Mouse (Mus musculus): Measurements from ENCODE around the gene Fabp2. TPM values are rescaled to one million over a fixed set of nuclear protein-coding genes. Genes with fewer than 3 reads are reported as not detected.

Fabp2 gene
- total and polyA plus RNA-seq, 2 experiments from 2014 or later: not detected

- H3K4me1 ChIP-seq (ENCODE audit: control insufficient read depth, insufficient read depth): no peaks in the 10 kb centered on the region
- no peaks in the 10 kb centered on the region for H3K9me3 ChIP-seq (replicated peaks; ENCODE audit: control insufficient read depth, low read length)
- H3K36me3 ChIP-seq (replicated peaks; ENCODE audit: control insufficient read depth, insufficient read depth, low read length): no peaks in the 10 kb centered on the region
- no peak overlapping the region for H3K4me2 ChIP-seq (ENCODE audit: low read depth, low read length)
- no peak overlapping the region for H3K9ac ChIP-seq (replicated peaks; ENCODE audit: low read depth, low read length)
- H3K27ac ChIP-seq (ENCODE audit: low read depth): no peak overlapping the region
- H3K27me3 ChIP-seq (ENCODE audit: control insufficient read depth, insufficient read depth, low read length): no peaks in the 10 kb centered on the region
- DNase-seq (ENCODE audit: low spot score) (no peak), ATAC-seq (ENCODE audit: insufficient read depth, low read depth) (no peak)
- WGBS: 81% methylated on average over 2 of the region's 2 CpGs
- no peak overlapping the region for H3K4me3 ChIP-seq (ENCODE audit: low read depth, low read length)
- no peak for TF ChIP-seq EP300 (IDR thresholded peaks at IDR 0.05; ENCODE audit: low read depth)
- no peak for TF ChIP-seq CTCF (IDR thresholded peaks at IDR 0.05; ENCODE audit: low read depth)
Observed at GRCm38 (mm10) chr3:122907841-122908240, 13.0 kb downstream of the Fabp2 start.

DNA sequence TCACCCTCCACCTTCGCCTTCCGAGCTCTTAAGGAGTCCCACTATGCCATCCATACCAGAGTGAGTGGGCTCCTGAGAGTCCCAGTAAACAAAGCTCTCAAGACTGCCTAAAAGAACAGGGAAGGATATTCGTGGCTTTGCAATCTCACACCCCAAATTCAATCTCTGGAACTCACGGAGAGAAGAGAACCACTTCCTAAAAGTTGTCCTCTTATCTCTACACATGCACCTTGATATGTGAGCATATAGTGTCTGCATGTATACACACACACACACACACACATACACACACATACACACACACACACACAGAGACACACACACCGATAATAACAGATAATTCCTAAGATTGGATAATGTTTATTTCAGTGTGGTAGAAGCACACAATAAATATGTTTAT lies 20.6 kb downstream of the Fabp2 start:
- DNase-seq (ENCODE audit: low spot score) (no peak), ATAC-seq (ENCODE audit: insufficient read depth, low read depth) (no peak)
- Histone ChIP-seq H3K27me3 (ENCODE audit: control insufficient read depth, insufficient read depth, low read length) (no peaks in the 10 kb centered on the region), H3K36me3 (replicated peaks; ENCODE audit: control insufficient read depth, insufficient read depth, low read length) (no peaks in the 10 kb centered on the region), H3K27ac (ENCODE audit: low read depth) (no peak overlapping the region), H3K4me3 (ENCODE audit: low read depth, low read length) (no peak overlapping the region), H3K9me3 (replicated peaks; ENCODE audit: control insufficient read depth, low read length) (no peaks in the 10 kb centered on the region), H3K9ac (replicated peaks; ENCODE audit: low read depth, low read length) (no peak overlapping the region), H3K4me2 (ENCODE audit: low read depth, low read length) (no peak overlapping the region), H3K4me1 (ENCODE audit: control insufficient read depth, insufficient read depth) (no peaks in the 10 kb centered on the region)
- TF ChIP-seq EP300 (IDR thresholded peaks at IDR 0.05; ENCODE audit: low read depth) (no peak), CTCF (IDR thresholded peaks at IDR 0.05; ENCODE audit: low read depth) (no peak)
- WGBS: 71% methylated on average over 5 of the region's 5 CpGs

- no peak for ATAC-seq (ENCODE audit: insufficient read depth, low read depth)
- no peak overlapping the region for H3K9ac ChIP-seq (replicated peaks; ENCODE audit: low read depth, low read length)
- H3K4me3 ChIP-seq (ENCODE audit: low read depth, low read length): no peak overlapping the region
- WGBS: 72% methylated on average over 6 of the region's 6 CpGs
- H3K9me3 ChIP-seq (replicated peaks; ENCODE audit: control insufficient read depth, low read length): no peaks in the 10 kb centered on the region
- DNase-seq (ENCODE audit: low spot score): no peak
- no peak overlapping the region for H3K4me2 ChIP-seq (ENCODE audit: low read depth, low read length)
- H3K27me3 ChIP-seq (ENCODE audit: control insufficient read depth, insufficient read depth, low read length): no peaks in the 10 kb centered on the region
- H3K27ac ChIP-seq (ENCODE audit: low read depth): no peak overlapping the region
- TF ChIP-seq EP300 (IDR thresholded peaks at IDR 0.05; ENCODE audit: low read depth) (no peak), CTCF (IDR thresholded peaks at IDR 0.05; ENCODE audit: low read depth) (no peak)
- H3K4me1 ChIP-seq (ENCODE audit: control insufficient read depth, insufficient read depth): no peaks in the 10 kb centered on the region
- H3K36me3 ChIP-seq (replicated peaks; ENCODE audit: control insufficient read depth, insufficient read depth, low read length): no peaks in the 10 kb centered on the region
Observed at GRCm38 (mm10) chr3:122916191-122916680, 21.4 kb downstream of the Fabp2 start.

- Histone ChIP-seq H3K9me3 (replicated peaks; ENCODE audit: control insufficient read depth, low read length) (no peaks in the 10 kb centered on the region), H3K4me2 (ENCODE audit: low read depth, low read length) (no peak overlapping the region), H3K4me1 (ENCODE audit: control insufficient read depth, insufficient read depth) (no peaks in the 10 kb centered on the region), H3K4me3 (ENCODE audit: low read depth, low read length) (no peak overlapping the region), H3K27me3 (ENCODE audit: control insufficient read depth, insufficient read depth, low read length) (no peaks in the 10 kb centered on the region), H3K36me3 (replicated peaks; ENCODE audit: control insufficient read depth, insufficient read depth, low read length) (no peaks in the 10 kb centered on the region), H3K27ac (ENCODE audit: low read depth) (no peak overlapping the region), H3K9ac (replicated peaks; ENCODE audit: low read depth, low read length) (no peak overlapping the region)
- TF ChIP-seq CTCF (IDR thresholded peaks at IDR 0.05; ENCODE audit: low read depth) (no peak), EP300 (IDR thresholded peaks at IDR 0.05; ENCODE audit: low read depth) (no peak)
- ATAC-seq (ENCODE audit: insufficient read depth, low read depth) (no peak), DNase-seq (ENCODE audit: low spot score) (no peak)
- WGBS: 57% methylated on average over 2 of the region's 2 CpGs
Observed at GRCm38 (mm10) chr3:122918672-122919071, 23.8 kb downstream of the Fabp2 start.

DNA sequence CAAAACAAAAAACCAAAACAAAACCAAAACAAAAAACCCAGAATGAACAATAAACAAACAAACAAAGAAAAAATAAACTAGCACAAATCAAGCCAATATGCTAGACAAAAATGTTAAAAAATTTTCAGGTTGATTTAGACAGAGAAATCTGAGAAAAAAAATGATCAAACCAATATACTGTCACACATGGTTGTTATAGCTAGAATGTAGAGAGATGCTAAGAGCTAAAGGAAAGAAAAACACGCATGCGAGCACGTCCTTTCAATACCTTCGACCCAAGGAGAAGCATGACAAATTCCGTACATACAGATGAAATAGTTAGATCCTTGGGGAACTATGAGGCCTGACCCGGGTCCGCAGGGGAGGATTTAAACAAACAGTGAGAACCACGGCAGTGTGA lies 24.4 kb downstream of the Fabp2 start, which contains the start of gene Gm10959:
Gm10959 (minus strand) TSS at position 101 of the 400 bp plus-strand sequence.
- Histone ChIP-seq H3K27ac (ENCODE audit: low read depth) (no peak within 1 kb of the TSS), H3K9ac (replicated peaks; ENCODE audit: low read depth, low read length) (no peak within 1 kb of the TSS), H3K4me2 (ENCODE audit: low read depth, low read length) (no peak within 1 kb of the TSS), H3K4me1 (ENCODE audit: control insufficient read depth, insufficient read depth) (no peaks in the 10 kb centered on the region), H3K9me3 (replicated peaks; ENCODE audit: control insufficient read depth, low read length) (no peaks in the 10 kb centered on the region), H3K36me3 (replicated peaks; ENCODE audit: control insufficient read depth, insufficient read depth, low read length) (no peaks in the 10 kb centered on the region), H3K4me3 (ENCODE audit: low read depth, low read length) (no peak within 1 kb of the TSS), H3K27me3 (ENCODE audit: control insufficient read depth, insufficient read depth, low read length) (no peaks in the 10 kb centered on the region)
- ATAC-seq (ENCODE audit: insufficient read depth, low read depth) (no peak), DNase-seq (ENCODE audit: low spot score) (no peak)
- TF ChIP-seq CTCF (IDR thresholded peaks at IDR 0.05; ENCODE audit: low read depth) (no peak), EP300 (IDR thresholded peaks at IDR 0.05; ENCODE audit: low read depth) (no peak)
- WGBS: 84% methylated on average over 8 of the region's 8 CpGs
